ENCODE assay signal across 25 mouse cellular contexts in the genomic region with DNA sequence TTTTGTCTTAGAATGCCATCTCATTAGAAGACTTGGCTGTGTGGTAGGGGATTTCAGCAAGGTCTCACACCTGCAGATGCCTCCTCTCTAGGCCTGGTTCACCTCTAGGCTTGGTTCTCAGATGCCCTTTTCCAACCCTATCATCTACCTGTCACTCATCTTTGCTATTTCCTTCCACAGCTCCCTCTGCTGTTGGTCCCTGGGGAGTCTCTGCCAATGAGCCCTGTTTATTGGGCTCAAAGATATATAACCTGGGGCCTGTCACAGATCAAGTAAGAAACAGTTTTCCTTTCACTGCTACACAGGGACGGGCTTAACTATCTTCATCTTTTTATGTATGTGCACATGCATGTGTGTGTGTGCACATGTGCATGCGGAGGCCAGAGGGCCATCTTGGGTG. TPM values are rescaled to one million over a fixed set of nuclear protein-coding genes. Genes with fewer than 3 reads are reported as not detected.
DNase-seq lines count a peak whose midpoint lies in the region; ATAC-seq and TF ChIP-seq lines count a peak whose summit lies in the region.
"Had no signal": no experiment of that assay in that cellular context is flagged by ENCODE, and none has a peak within 500 bp of the region (broad histone marks: within the 10 kb centered on the region; RNA-seq: fewer than 3 reads in every experiment).

No protein-coding gene starts in this region.

- H3K4me3 ChIP-seq in kidney, postnatal 0 days (replicated peaks; ENCODE audit: low read depth, low read length), result no peak overlapping the region
- H3K4me3 ChIP-seq in MEL (ENCODE audit: control insufficient read depth in 1 of 2, insufficient read depth in 1 of 2, low read depth in 2 of 2, low read length in 2 of 2), result no peak overlapping the region
- H3K4me3 ChIP-seq: hindbrain, embryonic 13.5 days had no signal

- H3K27me3 ChIP-seq in kidney, postnatal 0 days (ENCODE audit: insufficient read depth, low read length), result no peaks in the 10 kb centered on the region
- peaks cover 0 to 3% of the 10 kb centered on the region in 2 experiments; a peak in 1 of 4 replicates for H3K27me3 ChIP-seq in MEL (ENCODE audit: control insufficient read depth in 1 of 2, insufficient read depth in 2 of 2, low read length in 2 of 2)

- no peak overlapping the region for H3K4me2 ChIP-seq in kidney, postnatal 0 days (ENCODE audit: low read length)
- H3K4me2 ChIP-seq: heart, embryonic 11.5 days; hindbrain, embryonic 13.5 days; lung, embryonic 14.5 days had no signal

- H3K27ac ChIP-seq in kidney, postnatal 0 days, result no peak overlapping the region
- no peak overlapping the region for H3K27ac ChIP-seq in MEL (ENCODE audit: control insufficient read depth, low read depth, low read length)
- H3K27ac ChIP-seq: hindbrain, embryonic 13.5 days; liver, embryonic 14.5 days had no signal

- ATAC-seq in kidney, postnatal 0 days (replicated peaks; ENCODE audit: low FRiP score, low read depth), result no peak
- ATAC-seq: forebrain, embryonic 14.5 days; midbrain, embryonic 16.5 days had no signal

- no peak for TF ChIP-seq POLR2A in MEL (IDR thresholded peaks at IDR 0.05; ENCODE audit: control insufficient read depth in 1 of 2, insufficient read depth in 1 of 2, low read depth in 1 of 2, low read length in 2 of 2, poor library complexity in 1 of 2)

- peak; percentile 9; the same call in 1 of the 2 replicates for TF ChIP-seq CTCF in kidney, postnatal 0 days (IDR thresholded peaks at IDR 0.05; ENCODE audit: low read depth)
- TF ChIP-seq CTCF in MEL (IDR thresholded peaks at IDR 0.05 in 2 of 3, conservative IDR thresholded peaks at IDR 0.05 in 1 of 3; ENCODE audit: control insufficient read depth in 1 of 3, insufficient read depth in 1 of 3, low read depth in 2 of 3, low read length in 3 of 3, poor library complexity in 1 of 3, severe bottlenecking in 1 of 3), result peak in 1 of 3 experiments; percentile 14; a peak in 1 of 6 replicates

- no peak for TF ChIP-seq EP300 in MEL (IDR thresholded peaks at IDR 0.05; ENCODE audit: low read depth in 1 of 2, low read length in 2 of 2)

- H3K79me2 ChIP-seq in MEL (ENCODE audit: control insufficient read depth, insufficient read depth, low read length, poor library complexity), result no peaks in the 10 kb centered on the region

- no peak for DNase-seq in kidney, postnatal 0 days (ENCODE audit: low spot score)
- DNase-seq in kidney, adult 18-20 months, result no peak
- DNase-seq in A20 (ENCODE audit: low read depth, low spot score), result peak; percentile 27
- no peak for DNase-seq in MEL (ENCODE audit: low read depth, low spot score)
- peak; percentile 41 to 45 for DNase-seq in thymus, postnatal 36 days
- no peak for DNase-seq in heart, postnatal 25 days (ENCODE audit: low spot score)
- no peak for DNase-seq in cerebellum, postnatal 36 days
- DNase-seq: adrenal gland, adult 8-10 months; cerebellum, adult 2 months; cerebellum, postnatal 25 days; gastrocnemius, postnatal 25 days; heart, adult 18-20 months; heart, postnatal 4 days; kidney, adult 2 months; kidney, postnatal 4 days; layer of hippocampus, adult 9-11 months; liver; lung, embryonic 14.5 days; lung, postnatal 14 days; right cerebral cortex, postnatal 4 days had no signal

- H3K4me1 ChIP-seq in kidney, postnatal 0 days (replicated peaks; ENCODE audit: insufficient read depth, low read length), result 0 out of 2 replicates have a peak, but pooled peaks cover under 1% of the 10 kb centered on the region
- H3K4me1 ChIP-seq in MEL (ENCODE audit: control insufficient read depth in 1 of 2, insufficient read depth in 2 of 2, low read length in 2 of 2), result no peaks in the 10 kb centered on the region
- H3K4me1 ChIP-seq: hindbrain, embryonic 13.5 days had no signal

- TF ChIP-seq RAD21 in MEL (IDR thresholded peaks at IDR 0.05; ENCODE audit: low read depth, low read length), result no peak

- no peaks in the 10 kb centered on the region for H3K9me3 ChIP-seq in kidney, postnatal 0 days (replicated peaks; ENCODE audit: low read length)
- no peaks in the 10 kb centered on the region for H3K9me3 ChIP-seq in MEL (replicated peaks; ENCODE audit: insufficient read depth, low read length)
- H3K9me3 ChIP-seq: hindbrain, embryonic 13.5 days had no signal

- intact Hi-C loops in heart, postnatal 25 days (cut with DNase I), result no loop called here

- no peak overlapping the region for H3K9ac ChIP-seq in kidney, postnatal 0 days (ENCODE audit: low read depth, low read length)
- H3K9ac ChIP-seq in MEL (ENCODE audit: control insufficient read depth, low read depth, low read length, poor library complexity, severe bottlenecking), result no peak overlapping the region
- H3K9ac ChIP-seq: hindbrain, embryonic 13.5 days; liver, embryonic 14.5 days; lung, embryonic 14.5 days had no signal

- H3K36me3 ChIP-seq in kidney, postnatal 0 days (ENCODE audit: insufficient read depth, low read length), result 0 out of 2 replicates have a peak, but pooled peaks cover under 1% of the 10 kb centered on the region
- H3K36me3 ChIP-seq in MEL (ENCODE audit: control insufficient read depth in 1 of 2, insufficient read depth in 2 of 2, low read length in 2 of 2), result no peaks in the 10 kb centered on the region
- H3K36me3 ChIP-seq: hindbrain, embryonic 13.5 days had no signal

- WGBS in kidney, postnatal 0 days, result 89% methylated on average over 2 of the region's 2 CpGs

TF ChIP-seq in MEL, 35 proteins besides CTCF, POLR2A, EP300 and RAD21:
- TF ChIP-seq SMC3 (IDR thresholded peaks at IDR 0.05; ENCODE audit: low read depth, low read length) (0 out of 2 replicates have a peak, but pooled peaks have one; percentile 5), MAFK (IDR thresholded peaks at IDR 0.05; ENCODE audit: borderline replicate concordance, low read depth, low read length) (no peak)

RNA-seq across cellular contexts. Expression of a gene that starts 5.3 kb away (rescaled TPM):
- 16.2 and 16.7 TPM in 2 replicates for polyA plus RNA-seq in kidney, postnatal 0 days (2015; fragmentation: Nextera tagmentation; extraction: Ambion mirVana)
- total RNA-seq in MEL (2012; rRNA removed), result 4.0 and 5.0 TPM in 2 replicates
- 1 to 10 TPM in 1 of 2 experiments, not detected in 1; 5.5 TPM for polyA plus RNA-seq in MEL (2012; ENCODE audit: insufficient read depth in 1 of 2, insufficient read length in 2 of 2, low read depth in 1 of 2, low replicate concordance in 2 of 2, missing spikeins in 1 of 2)
- 1 to 10 TPM; 3.4 to 4.4 TPM for total RNA-seq in heart, postnatal 25 days (2021)

Comparison
In these comparisons a context has a peak if more than half of its experiments do, and no peak if none do; other contexts are left out.
1. DNase-seq: peak in A20 (single experiment) and thymus, postnatal 36 days (2 of 2); none in kidney, postnatal 0 days (single experiment), kidney, adult 18-20 months (single experiment), MEL (single experiment), heart, postnatal 25 days (single experiment) and cerebellum, postnatal 36 days (0 of 2).